Mouse (Mus musculus): ENCODE data around the gene Lingo1.

Lingo1 gene

GRCm38 (mm10) chr9:56727703-56728684 lies 68.3 kb downstream of the Lingo1 start:
- no peak for DNase-seq (ENCODE audit: low read depth, low spot score)

- peak; percentile 26 for DNase-seq (ENCODE audit: low read depth, low spot score)
Measured at GRCm38 (mm10) chr9:56725814-56726213, 70.5 kb downstream of the Lingo1 start.

- DNase-seq (ENCODE audit: low read depth, low spot score), result no peak
Measured at GRCm38 (mm10) chr9:56722089-56722825, 74.0 kb downstream of the Lingo1 start.

- no peak for DNase-seq (ENCODE audit: low read depth, low spot score)
Measured at GRCm38 (mm10) chr9:56718984-56719383, 77.3 kb downstream of the Lingo1 start.

GRCm38 (mm10) chr9:56716565-56716964 lies 79.7 kb downstream of the Lingo1 start:
- no peak for DNase-seq (ENCODE audit: low read depth, low spot score)

- no peak for DNase-seq (ENCODE audit: low read depth, low spot score)
Measured at GRCm38 (mm10) chr9:56716066-56716465, 80.2 kb downstream of the Lingo1 start.

GRCm38 (mm10) chr9:56714391-56714790 lies 81.9 kb downstream of the Lingo1 start:
- no peak for DNase-seq (ENCODE audit: low read depth, low spot score)

- DNase-seq (ENCODE audit: low read depth, low spot score), result no peak
Measured at GRCm38 (mm10) chr9:56712667-56713369, 83.5 kb downstream of the Lingo1 start.

- DNase-seq (ENCODE audit: low read depth, low spot score), result no peak
Measured at GRCm38 (mm10) chr9:56710958-56711357, 85.3 kb downstream of the Lingo1 start.

GRCm38 (mm10) chr9:56706482-56707085 lies 89.7 kb downstream of the Lingo1 start:
- DNase-seq (ENCODE audit: low read depth, low spot score), result peak; percentile 29

- DNase-seq (ENCODE audit: low read depth, low spot score), result no peak
Measured at GRCm38 (mm10) chr9:56701394-56701793, 94.9 kb downstream of the Lingo1 start.

GRCm38 (mm10) chr9:56700866-56701265 lies 95.4 kb downstream of the Lingo1 start:
- no peak for DNase-seq (ENCODE audit: low read depth, low spot score)

- no peak for DNase-seq (ENCODE audit: low read depth, low spot score)
Measured at GRCm38 (mm10) chr9:56698715-56699370, 97.4 kb downstream of the Lingo1 start.

- no peak for DNase-seq (ENCODE audit: low read depth, low spot score)
Measured at GRCm38 (mm10) chr9:56694079-56694478, 102.2 kb downstream of the Lingo1 start.

- no peak for DNase-seq (ENCODE audit: low read depth, low spot score)
Measured at GRCm38 (mm10) chr9:56691226-56691625, 105.0 kb downstream of the Lingo1 start.

GRCm38 (mm10) chr9:56690679-56691078 lies 105.6 kb downstream of the Lingo1 start:
- no peak for DNase-seq (ENCODE audit: low read depth, low spot score)

- DNase-seq (ENCODE audit: low read depth, low spot score), result no peak
Measured at GRCm38 (mm10) chr9:56687490-56687889, 108.8 kb downstream of the Lingo1 start.

GRCm38 (mm10) chr9:56687145-56687477 lies 109.2 kb downstream of the Lingo1 start:
- DNase-seq (ENCODE audit: low read depth, low spot score), result no peak

- no peak for DNase-seq (ENCODE audit: low read depth, low spot score)
Measured at GRCm38 (mm10) chr9:56686339-56687144, 109.7 kb downstream of the Lingo1 start.

- DNase-seq (ENCODE audit: low read depth, low spot score), result no peak
Measured at GRCm38 (mm10) chr9:56682826-56683225, 113.4 kb downstream of the Lingo1 start.

Data from embryo, embryonic 11.5 days (tissue).